Comparison of ENCODE assay signal across 17 mouse cellular contexts in genomic region chr19:30691258-30691657, GRCm38 (mm10).
"Had no signal": no experiment of that assay in that cellular context is flagged by ENCODE, and none has a peak within 500 bp of the region (broad histone marks: within the 10 kb centered on the region; RNA-seq: fewer than 3 reads in every experiment).

No protein-coding gene starts in this region.

- DNase-seq: lung, adult 18-20 months; lung, embryonic 14.5 days; lung, postnatal 10 days; lung, postnatal 4 days; right cerebral cortex, adult 18-20 months; right cerebral cortex, postnatal 25 days; right cerebral cortex, postnatal 4 days; spleen, adult 18-20 months; thymus, adult 2 months; thymus, postnatal 25 days; thymus, postnatal 4 days had no signal

- H3K9ac ChIP-seq: lung, embryonic 14.5 days; midbrain, embryonic 13.5 days; midbrain, embryonic 15.5 days; neural tube, embryonic 13.5 days; neural tube, embryonic 15.5 days had no signal

- H3K4me1 ChIP-seq: midbrain, embryonic 10.5 days; midbrain, embryonic 13.5 days; midbrain, embryonic 15.5 days; neural tube, embryonic 13.5 days; neural tube, embryonic 15.5 days had no signal

- H3K4me3 ChIP-seq: midbrain, embryonic 10.5 days; midbrain, embryonic 13.5 days; midbrain, embryonic 15.5 days; myocyte; neural tube, embryonic 13.5 days; neural tube, embryonic 15.5 days had no signal

- H3K27me3 ChIP-seq: midbrain, embryonic 13.5 days; midbrain, embryonic 15.5 days; neural tube, embryonic 13.5 days; neural tube, embryonic 15.5 days had no signal

- H3K9me3 ChIP-seq: midbrain, embryonic 10.5 days; midbrain, embryonic 13.5 days; midbrain, embryonic 15.5 days; neural tube, embryonic 13.5 days; neural tube, embryonic 15.5 days had no signal

- H3K36me3 ChIP-seq: midbrain, embryonic 10.5 days; midbrain, embryonic 13.5 days; midbrain, embryonic 15.5 days; neural tube, embryonic 13.5 days; neural tube, embryonic 15.5 days had no signal

- H3K27ac ChIP-seq: midbrain, embryonic 10.5 days; midbrain, embryonic 13.5 days; midbrain, embryonic 15.5 days; neural tube, embryonic 13.5 days; neural tube, embryonic 15.5 days had no signal

- H3K4me2 ChIP-seq: lung, embryonic 14.5 days; midbrain, embryonic 13.5 days; midbrain, embryonic 15.5 days; neural tube, embryonic 13.5 days; neural tube, embryonic 15.5 days had no signal

- ATAC-seq: midbrain, embryonic 13.5 days; midbrain, embryonic 15.5 days had no signal
